Mouse (Mus musculus) layer of hippocampus, adult 8-10 months (tissue): ENCODE data around the gene Smarcc2. TPM values are rescaled to one million over a fixed set of nuclear protein-coding genes. Genes with fewer than 3 reads are reported as not detected.
"Not testable (repeated sequence)": the region's sequence is repeated elsewhere in the genome, so short reads cannot be mapped to it uniquely, and the experiment has no call there.

ENCODE experiments used
- DNase-seq, 2 experiments: peaks; one replicate each; pipeline ENCODE4 v3.0.0; 2022; ENCODE audit warnings: low spot score in 2 of 2
- total RNA-seq, 4 experiments: library from RNA; stranded (reverse); gene quantifications; 2 replicates each; pipeline ENCODE4 v1.2.4; 2022

The Smarcc2 gene
- total RNA-seq, 4 experiments from 2014 or later: 238 to 267 (median 258) TPM

GRCm38 (mm10) chr10:128441324-128442119, 17.5 kb upstream of the Smarcc2 start:
- no peak for DNase-seq

GRCm38 (mm10) chr10:128442718-128443117, 16.3 kb upstream of the Smarcc2 start:
- DNase-seq: no peak

- DNase-seq: no peak
These were observed 14.7 kb upstream of the Smarcc2 start for GRCm38 (mm10) chr10:128444354-128444753.

GRCm38 (mm10) chr10:128445407-128445806, 13.6 kb upstream of the Smarcc2 start:
- no peak for DNase-seq

- DNase-seq: no peak
These were observed 8.0 kb upstream of the Smarcc2 start for GRCm38 (mm10) chr10:128451014-128451413.

GRCm38 (mm10) chr10:128454471-128454870, 4.6 kb upstream of the Smarcc2 start:
- DNase-seq: no peak

- peak; percentile 55 to 61 for DNase-seq
These were observed 3.8 kb upstream of the Smarcc2 start for GRCm38 (mm10) chr10:128455280-128455679.

- DNase-seq: no peak
These were observed 1.4 kb upstream of the Smarcc2 start for GRCm38 (mm10) chr10:128457676-128458075.

GRCm38 (mm10) chr10:128458348-128458718, 715 bp upstream of the Smarcc2 start:
- peak; percentile 83 to 92 for DNase-seq

- DNase-seq: no peak
These were observed 591 bp downstream of the Smarcc2 start for GRCm38 (mm10) chr10:128459409-128460269.

GRCm38 (mm10) chr10:128460270-128460630, 1.2 kb downstream of the Smarcc2 start:
- no peak for DNase-seq

GRCm38 (mm10) chr10:128474366-128474765, 15.3 kb downstream of the Smarcc2 start:
- DNase-seq: no peak

- no peak for DNase-seq
These were observed 27.3 kb downstream of the Smarcc2 start for GRCm38 (mm10) chr10:128486370-128486769.

GRCm38 (mm10) chr10:128487861-128488712, 29.0 kb downstream of the Smarcc2 start:
- no peak for DNase-seq

- DNase-seq: no peak
These were observed 29.7 kb downstream of the Smarcc2 start for GRCm38 (mm10) chr10:128488776-128489175.

GRCm38 (mm10) chr10:128489380-128489779, 30.3 kb downstream of the Smarcc2 start:
- no peak for DNase-seq

GRCm38 (mm10) chr10:128489785-128490184, 30.7 kb downstream of the Smarcc2 start:
- DNase-seq: no peak

GRCm38 (mm10) chr10:128490232-128490631, 31.2 kb downstream of the Smarcc2 start:
- no peak for DNase-seq

- no peak for DNase-seq
These were observed 31.9 kb downstream of the Smarcc2 start for GRCm38 (mm10) chr10:128490912-128491311.

GRCm38 (mm10) chr10:128491495-128491894, 32.4 kb downstream of the Smarcc2 start:
- DNase-seq: no peak

GRCm38 (mm10) chr10:128492051-128492450, 33.0 kb downstream of the Smarcc2 start:
- not testable (repeated sequence) for DNase-seq
